Mouse (Mus musculus) urinary bladder, adult 2 months (tissue): ENCODE results near the gene Ifngr1. TPM values are rescaled to one million over a fixed set of nuclear protein-coding genes. Genes with fewer than 3 reads are reported as not detected.

Experiments
- DNase-seq: peaks from one replicate; pipeline ENCODE4 v3.0.0; 2022; ENCODE audit warnings: low spot score
- polyA plus RNA-seq: library from polyadenylated mRNA; depleted of rRNA; stranded (reverse); fragments of >200 nt; gene quantifications from 2 replicates; pipeline ENCODE4 v1.2.3, GENCODE M21; 2012; rRNA removed

Ifngr1 gene
- polyA plus RNA-seq, 1 experiment = 65.9 TPM

GRCm38 (mm10) chr10:19639630-19640029, 47.9 kb downstream of the Ifngr1 start:
- no peak for DNase-seq

GRCm38 (mm10) chr10:19645119-19645518, 53.4 kb downstream of the Ifngr1 start:
- no peak for DNase-seq

DNA sequence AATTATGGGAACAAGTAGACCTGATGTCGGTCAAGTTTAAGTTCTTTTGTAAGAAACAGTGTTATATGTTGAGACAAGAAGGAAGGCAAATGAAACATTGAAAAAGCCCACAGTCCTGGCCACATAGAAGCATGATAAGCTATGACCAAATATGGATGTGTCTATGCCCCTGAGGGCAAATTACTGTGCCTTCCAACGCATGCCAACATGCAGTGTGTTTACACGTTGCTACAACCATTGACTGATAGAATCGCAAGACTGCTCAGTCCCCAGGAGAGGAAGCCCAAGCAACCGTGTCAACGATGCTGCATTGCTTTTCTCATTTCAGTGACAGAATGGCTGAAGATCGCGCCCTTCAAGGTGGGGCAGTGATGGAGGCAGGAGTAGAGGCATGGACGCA, 65.7 kb downstream of the Ifngr1 start:
- no peak for DNase-seq

Other genes starting within 250 kb of the Ifngr1 start
- not detected in 2 replicates for gene Olig3, start 235.4 kb upstream of the Ifngr1 start, polyA plus RNA-seq
- 0.03 TPM in 1 of 2 replicates, not detected in the other for gene Il22ra2, start 30.0 kb downstream of the Ifngr1 start, polyA plus RNA-seq
- gene Il20ra, start 120.6 kb downstream of the Ifngr1 start, polyA plus RNA-seq = 0.14 and 0.18 TPM in 2 replicates